Mouse (Mus musculus) limb, embryonic 15.5 days (tissue): ENCODE measurements at regions not wholly inside any gene's neighbourhood (a gene's known extent, or its start where the extent isn't known, plus 50 kb on each side); places are given as distances from the start of the nearest gene placed in this dataset.

Experiments
- ATAC-seq: fragments of 200-750 bp; cut with Nextera tagmentation; 2 replicates; pipeline ENCODE4 v1.8.0; 2017; ENCODE audit warnings: low read depth, moderate TSS enrichment; ENCODE audit not compliant: insufficient number of reproducible peaks, low FRiP score, low TSS enrichment
- H3K27ac ChIP-seq: fragments of 300-500 bp; sonication (generic); 2 replicates; pipeline ENCODE4 v1.5.1; 2015; ENCODE audit warnings: moderate library complexity, mild to moderate bottlenecking, inconsistent platforms
- H3K27me3 ChIP-seq: fragments of 300-500 bp; sonication (generic); 2 replicates; pipeline ENCODE4 v1.6.1; 2015; ENCODE audit warnings: inconsistent platforms
- H3K36me3 ChIP-seq: fragments of 300-500 bp; sonication (generic); 2 replicates; pipeline ENCODE4 v1.6.1; 2015; ENCODE audit warnings: inconsistent platforms
- H3K4me1 ChIP-seq: fragments of 300-500 bp; sonication (generic); 2 replicates; pipeline ENCODE4 v1.6.1; 2015; ENCODE audit warnings: inconsistent platforms
- H3K4me2 ChIP-seq: fragments of 300-500 bp; sonication (generic); 2 replicates; pipeline ENCODE4 v1.6.1; 2015; ENCODE audit warnings: mild to moderate bottlenecking, inconsistent platforms
- H3K4me3 ChIP-seq: fragments of 300-500 bp; sonication (generic); 2 replicates; pipeline ENCODE4 v1.5.1; 2015; ENCODE audit warnings: mild to moderate bottlenecking, inconsistent platforms
- H3K9ac ChIP-seq: fragments of 300-500 bp; sonication (generic); 2 replicates; pipeline ENCODE4 v1.6.1; 2015; ENCODE audit warnings: inconsistent platforms
- H3K9me3 ChIP-seq: fragments of 300-500 bp; sonication (generic); 2 replicates; pipeline ENCODE4 v1.6.1; 2016; ENCODE audit warnings: inconsistent platforms
- WGBS: fragments of 180-500 bp; shearing (Covaris S2); methylation state at CpG from one replicate; pipeline ENCODE4 v1.1.7; 2015; 5-methylcytosine and 5-hydroxymethylcytosine counted together

DNA sequence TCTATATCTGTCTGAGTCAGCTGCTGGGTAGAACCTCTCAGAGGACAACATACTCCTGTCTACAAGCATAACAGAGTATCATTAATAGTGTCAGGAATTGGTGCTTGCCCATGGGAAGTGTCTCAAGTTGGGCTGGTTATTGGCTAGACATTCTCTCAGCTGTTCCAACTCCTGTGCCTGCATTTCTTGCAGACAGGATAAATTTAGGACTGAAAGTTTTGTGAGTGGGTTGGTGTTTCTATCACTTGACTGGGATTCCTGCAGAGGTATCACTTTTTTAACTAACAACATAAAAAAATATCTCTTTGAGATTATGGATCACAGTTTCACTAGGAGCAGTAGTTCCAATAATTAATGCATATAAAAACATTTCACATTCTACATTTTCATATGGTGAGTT is 1454.4 kb downstream of the Efnb2 start:
- Histone ChIP-seq H3K36me3 (no peaks in the 10 kb centered on the region), H3K27ac (no peak overlapping the region), H3K9ac (no peak overlapping the region), H3K4me2 (no peak overlapping the region), H3K4me3 (no peak overlapping the region), H3K27me3 (no peaks in the 10 kb centered on the region), H3K9me3 (no peaks in the 10 kb centered on the region), H3K4me1 (no peaks in the 10 kb centered on the region)
- ATAC-seq, result no peak

DNA sequence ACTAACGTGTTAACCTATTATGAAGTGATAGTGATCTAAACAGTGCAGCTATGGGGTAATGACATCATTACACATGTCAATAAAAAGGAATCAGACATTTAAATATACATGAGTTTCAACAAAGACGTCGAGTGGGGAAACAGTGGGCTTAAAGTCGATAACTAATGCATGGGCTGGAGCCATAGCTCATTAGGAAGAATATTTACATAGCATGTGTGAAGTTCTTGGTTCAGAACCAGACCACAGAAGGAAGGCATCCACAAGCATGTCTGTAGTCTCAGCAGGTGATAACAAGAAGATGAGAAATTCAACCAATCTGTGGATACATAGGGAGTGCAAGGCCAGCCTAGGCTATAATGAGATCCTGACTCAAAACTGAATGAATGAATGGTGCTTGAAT is 1456.0 kb downstream of the Efnb2 start:
- ATAC-seq, result no peak
- Histone ChIP-seq H3K27me3 (no peaks in the 10 kb centered on the region), H3K36me3 (no peaks in the 10 kb centered on the region), H3K4me3 (no peak overlapping the region), H3K27ac (no peak overlapping the region), H3K4me2 (no peak overlapping the region), H3K4me1 (no peaks in the 10 kb centered on the region), H3K9ac (no peak overlapping the region), H3K9me3 (no peaks in the 10 kb centered on the region)
- 77% methylated on average over 4 of the region's 4 CpGs for WGBS

DNA sequence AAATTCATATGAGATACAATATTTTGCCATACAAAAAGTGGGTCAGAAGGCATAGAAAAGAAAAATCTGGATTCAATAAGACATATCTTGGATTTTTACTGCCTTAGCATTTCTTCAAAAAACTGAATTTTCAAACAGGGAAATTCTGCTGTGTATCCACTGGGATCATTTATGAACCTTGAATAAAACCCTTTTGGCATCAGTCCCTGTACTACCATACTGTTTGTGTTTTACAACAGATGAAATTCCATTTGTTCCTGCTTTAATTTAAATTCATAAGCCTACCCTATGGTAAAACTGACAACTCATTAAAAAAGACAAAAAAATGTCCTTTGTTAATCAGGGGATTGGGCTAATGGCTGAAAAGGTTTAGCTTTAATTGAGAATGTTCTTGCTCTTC is 1470.3 kb downstream of the Efnb2 start:
- Histone ChIP-seq H3K36me3 (no peaks in the 10 kb centered on the region), H3K27ac (no peak overlapping the region), H3K9me3 (no peaks in the 10 kb centered on the region), H3K4me3 (no peak overlapping the region), H3K4me1 (no peaks in the 10 kb centered on the region), H3K9ac (no peak overlapping the region), H3K4me2 (no peak overlapping the region), H3K27me3 (no peaks in the 10 kb centered on the region)
- no peak for ATAC-seq

DNA sequence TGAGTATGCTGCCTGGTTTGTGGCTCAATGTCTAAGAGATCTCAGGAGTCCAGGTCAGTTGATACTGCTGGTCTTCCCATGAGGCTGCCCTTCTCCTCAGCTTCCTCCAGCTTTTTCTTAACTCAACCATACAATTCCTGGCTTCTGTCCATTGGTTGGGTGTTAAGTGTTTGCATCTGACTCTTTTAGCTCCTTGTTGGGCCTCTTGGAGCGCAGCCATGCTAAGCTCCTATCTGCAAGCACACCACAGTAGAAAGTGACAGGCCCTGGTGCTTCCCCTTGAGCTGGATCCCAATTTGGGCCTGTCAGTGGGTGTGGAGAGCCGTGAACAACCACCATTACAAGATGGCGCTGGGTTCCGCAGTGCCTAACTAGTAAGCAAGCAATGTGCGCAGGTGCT is 1497.7 kb downstream of the Efnb2 start:
- Histone ChIP-seq H3K27ac (no peak overlapping the region), H3K9ac (no peak overlapping the region), H3K27me3 (no peaks in the 10 kb centered on the region), H3K4me1 (no peaks in the 10 kb centered on the region), H3K9me3 (no peaks in the 10 kb centered on the region), H3K36me3 (no peaks in the 10 kb centered on the region), H3K4me2 (no peak overlapping the region), H3K4me3 (no peak overlapping the region)
- 95% methylated on average over 5 of the region's 5 CpGs for WGBS
- no peak for ATAC-seq

DNA sequence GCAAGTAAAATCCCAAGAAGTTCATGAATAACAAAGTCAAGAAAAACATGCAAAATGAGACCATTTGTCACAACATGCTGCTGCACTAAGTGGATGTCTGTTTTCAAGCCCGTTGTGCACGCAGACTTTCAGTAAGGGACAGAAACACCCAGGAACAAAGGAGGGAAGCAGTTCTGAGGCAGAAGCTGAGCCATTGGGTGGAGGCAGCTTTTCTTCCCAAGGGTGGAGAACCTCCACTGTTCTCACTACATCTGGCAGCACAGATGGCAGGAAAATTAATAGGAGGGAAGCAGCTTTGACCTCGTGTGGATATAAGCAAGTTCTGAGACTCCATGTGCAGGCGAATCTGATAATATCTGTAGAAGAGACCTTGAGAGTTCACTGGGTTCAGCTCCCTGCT is 1529.3 kb downstream of the Efnb2 start:
- Histone ChIP-seq H3K4me1 (no peaks in the 10 kb centered on the region), H3K9me3 (no peaks in the 10 kb centered on the region), H3K36me3 (no peaks in the 10 kb centered on the region), H3K27ac (no peak overlapping the region), H3K9ac (no peak overlapping the region), H3K4me2 (no peak overlapping the region), H3K27me3 (no peaks in the 10 kb centered on the region), H3K4me3 (no peak overlapping the region)
- WGBS, result 41% methylated on average over 4 of the region's 4 CpGs
- no peak for ATAC-seq

DNA sequence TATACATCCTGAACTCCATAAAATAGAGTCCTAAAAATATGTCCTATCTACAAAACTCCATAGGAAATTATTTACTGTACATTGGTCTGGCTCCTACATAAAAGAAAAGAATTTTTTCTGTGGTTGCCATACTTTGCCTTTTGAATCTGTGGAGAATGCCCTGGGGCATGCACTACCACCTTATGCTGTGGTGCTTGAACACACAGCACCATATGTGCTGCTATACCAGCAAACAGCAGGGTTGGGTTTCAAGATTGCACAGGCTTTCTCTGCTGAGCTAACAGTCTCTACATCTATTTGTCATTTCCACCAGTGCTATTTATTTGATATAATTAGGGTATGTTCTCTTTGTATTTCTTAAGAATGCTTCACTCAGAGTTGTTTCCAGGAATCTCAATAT is 1552.2 kb downstream of the Efnb2 start:
- Histone ChIP-seq H3K27ac (no peak overlapping the region), H3K4me2 (no peak overlapping the region), H3K4me1 (no peaks in the 10 kb centered on the region), H3K9me3 (no peaks in the 10 kb centered on the region), H3K27me3 (no peaks in the 10 kb centered on the region), H3K9ac (no peak overlapping the region), H3K36me3 (no peaks in the 10 kb centered on the region), H3K4me3 (no peak overlapping the region)
- ATAC-seq, result no peak

DNA sequence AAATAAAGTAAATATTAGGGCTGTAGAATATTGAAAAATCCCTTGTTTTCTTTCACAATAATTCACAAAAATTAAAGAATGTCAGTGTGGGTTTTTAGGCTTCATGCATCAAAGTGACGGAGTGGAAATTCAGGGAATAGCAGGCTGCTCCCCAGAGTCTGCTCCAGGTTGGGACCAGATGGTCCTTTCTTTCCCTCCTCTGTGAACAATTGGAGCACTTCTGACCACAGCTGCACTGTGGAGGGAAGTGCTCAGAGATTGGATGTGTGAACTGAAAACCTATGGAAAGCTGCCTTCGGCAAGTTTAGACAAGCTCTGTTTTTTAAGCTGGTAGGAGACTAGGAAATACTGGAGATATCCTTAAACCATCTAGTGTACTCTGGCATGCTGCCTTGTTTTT is 1563.5 kb downstream of the Efnb2 start:
- 25% methylated on average over 2 of the region's 2 CpGs for WGBS
- no peak for ATAC-seq
- Histone ChIP-seq H3K4me1 (no peaks in the 10 kb centered on the region), H3K36me3 (no peaks in the 10 kb centered on the region), H3K27me3 (no peaks in the 10 kb centered on the region), H3K4me3 (no peak overlapping the region), H3K9me3 (no peaks in the 10 kb centered on the region), H3K9ac (no peak overlapping the region), H3K27ac (no peak overlapping the region), H3K4me2 (no peak overlapping the region)

DNA sequence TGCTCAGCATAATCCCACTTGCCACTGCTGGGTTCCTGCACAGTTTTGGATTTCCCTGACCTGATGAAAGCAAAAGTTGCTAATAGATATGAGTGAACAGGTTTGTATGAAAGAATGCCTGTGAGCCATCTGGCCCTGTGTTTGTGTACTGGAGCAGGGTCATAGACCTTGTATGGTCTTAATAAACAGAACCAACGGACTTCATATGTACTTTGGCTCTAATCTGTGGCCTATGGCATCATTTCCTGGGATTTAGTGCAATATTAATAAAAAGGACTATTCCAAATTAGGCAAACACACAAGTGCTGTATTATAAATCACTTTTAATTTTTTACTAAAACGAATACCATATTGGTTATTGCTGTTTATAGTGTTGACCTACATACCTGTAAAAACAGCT is 1568.2 kb downstream of the Efnb2 start:
- Histone ChIP-seq H3K4me1 (no peaks in the 10 kb centered on the region), H3K9ac (no peak overlapping the region), H3K27ac (no peak overlapping the region), H3K9me3 (no peaks in the 10 kb centered on the region), H3K27me3 (no peaks in the 10 kb centered on the region), H3K4me3 (no peak overlapping the region), H3K4me2 (no peak overlapping the region), H3K36me3 (no peaks in the 10 kb centered on the region)
- no peak for ATAC-seq
- WGBS, result 30% methylated on average over 2 of the region's 2 CpGs

DNA sequence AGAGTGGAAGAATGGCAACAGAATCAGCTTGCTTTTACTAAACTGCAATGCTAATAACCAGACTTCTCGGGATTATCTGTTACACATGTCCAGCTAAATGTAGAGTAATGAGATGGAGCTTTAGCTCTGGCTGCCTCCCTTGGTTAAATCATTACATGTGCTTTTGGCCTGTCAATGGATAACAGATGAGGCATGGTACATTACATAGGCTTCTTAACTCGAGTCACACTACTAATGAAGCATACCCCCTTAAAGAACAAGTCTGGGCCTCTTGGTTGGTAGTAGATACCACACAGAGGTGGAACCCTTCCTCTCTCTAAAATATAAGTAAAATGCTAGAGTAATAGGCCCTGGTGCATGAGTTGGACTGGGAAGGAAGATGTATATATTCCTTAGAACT is 1572.9 kb downstream of the Efnb2 start:
- Histone ChIP-seq H3K27ac (no peak overlapping the region), H3K36me3 (no peaks in the 10 kb centered on the region), H3K9me3 (no peaks in the 10 kb centered on the region), H3K4me3 (no peak overlapping the region), H3K4me1 (no peaks in the 10 kb centered on the region), H3K27me3 (no peaks in the 10 kb centered on the region), H3K4me2 (no peak overlapping the region), H3K9ac (no peak overlapping the region)
- WGBS, result 36% methylated on average over 2 of the region's 2 CpGs
- ATAC-seq, result no peak

DNA sequence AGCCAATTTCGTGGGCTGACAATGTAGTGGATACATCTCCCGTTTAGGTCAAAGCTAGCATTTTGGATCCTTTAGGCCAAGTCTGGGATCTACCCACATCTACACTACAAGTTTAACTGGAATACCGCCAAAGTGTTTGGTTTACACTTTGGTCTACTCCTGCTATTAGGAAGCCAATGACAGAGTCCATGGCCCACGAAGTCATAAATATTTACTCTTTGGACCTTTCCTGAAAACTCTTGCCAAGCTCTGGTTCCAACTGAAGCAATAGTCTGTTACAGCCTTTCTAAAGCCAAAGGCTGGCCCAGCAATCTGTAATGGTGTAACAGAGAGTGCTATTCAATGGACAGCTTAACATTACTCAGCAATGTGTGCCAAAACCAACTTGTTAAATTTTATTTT is 1600.8 kb downstream of the Efnb2 start:
- Histone ChIP-seq H3K4me2 (no peak overlapping the region), H3K36me3 (no peaks in the 10 kb centered on the region), H3K27me3 (no peaks in the 10 kb centered on the region), H3K9me3 (no peaks in the 10 kb centered on the region), H3K4me3 (no peak overlapping the region), H3K9ac (no peak overlapping the region), H3K27ac (no peak overlapping the region), H3K4me1 (no peaks in the 10 kb centered on the region)
- ATAC-seq, result peak; percentile 76; the same call in 1 of the 2 replicates
- WGBS, result 50% methylated on average over 4 of the region's 4 CpGs

DNA sequence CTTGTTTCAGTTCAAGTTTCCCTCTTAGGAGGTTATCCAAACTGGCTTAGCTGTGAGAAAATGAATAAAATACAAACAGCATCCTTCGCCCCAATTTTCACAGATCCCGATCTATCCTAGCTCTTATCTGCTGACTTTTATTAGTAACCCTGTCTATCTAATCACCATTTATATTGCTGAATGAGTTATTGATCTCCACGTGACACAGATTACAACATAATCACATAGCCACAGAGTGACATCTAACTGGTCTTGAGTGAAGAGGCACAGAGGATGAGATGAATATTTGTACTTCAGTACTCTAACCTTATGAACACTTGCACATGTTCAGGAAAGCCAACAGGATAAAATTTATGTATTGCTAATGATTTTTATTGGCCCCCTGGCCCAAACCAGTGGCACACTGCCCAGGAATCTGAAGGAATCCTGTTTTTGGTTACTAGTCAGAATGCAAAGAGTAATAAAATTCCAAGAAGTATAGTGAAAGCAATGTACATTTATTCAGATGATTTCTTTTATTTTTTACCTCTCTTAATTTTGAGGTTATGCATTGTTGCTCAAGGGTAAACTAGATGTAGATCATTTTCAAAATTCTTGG is 1634.7 kb downstream of the Efnb2 start:
- H3K27me3 ChIP-seq, result no peaks in the 10 kb centered on the region
- H3K36me3 ChIP-seq, result no peaks in the 10 kb centered on the region
- peaks cover 2% of the 10 kb centered on the region; the same call in 1 of the 2 replicates for H3K4me1 ChIP-seq
- 51% methylated on average over 3 of the region's 3 CpGs for WGBS
- H3K9me3 ChIP-seq, result no peaks in the 10 kb centered on the region
- H3K9ac ChIP-seq, result no peak overlapping the region
- no peak for ATAC-seq
- no peak overlapping the region for H3K4me3 ChIP-seq
- no peak overlapping the region for H3K27ac ChIP-seq
- no peak overlapping the region for H3K4me2 ChIP-seq

DNA sequence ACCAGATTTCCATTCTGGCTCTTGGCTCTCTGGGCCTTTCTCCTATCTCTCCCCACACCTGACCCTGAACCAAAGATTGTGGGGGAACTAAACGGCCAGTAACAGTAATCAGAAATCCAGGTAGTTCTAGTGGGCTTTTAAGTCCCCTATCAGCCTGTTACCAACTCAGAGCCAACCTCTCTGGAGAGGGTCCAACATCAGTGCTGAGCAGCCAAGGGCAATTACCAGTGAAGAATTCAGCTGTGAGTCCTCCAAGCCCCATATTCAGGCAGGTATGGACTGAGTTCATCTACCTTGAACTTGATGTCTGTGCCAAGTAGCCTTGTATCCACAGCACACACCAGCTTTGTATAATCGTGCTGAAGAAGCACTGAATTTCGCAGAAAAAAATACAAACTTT is 1636.7 kb downstream of the Efnb2 start:
- 74% methylated on average over 3 of the region's 3 CpGs for WGBS
- H3K27ac ChIP-seq, result no peak overlapping the region
- no peak for ATAC-seq
- no peaks in the 10 kb centered on the region for H3K27me3 ChIP-seq
- no peak overlapping the region for H3K9ac ChIP-seq
- H3K4me3 ChIP-seq, result no peak overlapping the region
- no peaks in the 10 kb centered on the region for H3K36me3 ChIP-seq
- H3K4me2 ChIP-seq, result no peak overlapping the region
- peaks cover 2% of the 10 kb centered on the region; the same call in 1 of the 2 replicates for H3K4me1 ChIP-seq
- no peaks in the 10 kb centered on the region for H3K9me3 ChIP-seq

DNA sequence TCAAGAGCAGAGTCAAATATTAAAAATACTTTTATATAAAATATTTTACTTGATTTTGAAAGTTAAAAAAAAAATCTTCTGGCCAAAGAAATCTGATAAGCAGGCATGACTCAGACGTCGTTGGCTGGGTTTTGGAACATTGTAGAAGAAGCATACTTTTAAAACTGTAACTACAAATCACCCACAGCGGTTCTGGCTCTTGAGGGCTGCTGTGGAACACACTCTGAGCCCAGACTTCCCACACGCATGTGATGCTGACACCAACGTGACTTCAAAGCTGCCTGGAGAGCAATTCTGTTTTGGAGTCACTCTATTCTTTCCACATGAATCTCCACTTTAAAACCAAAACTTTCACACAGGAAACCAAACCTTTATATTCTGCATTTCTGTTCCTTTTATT is 1649.2 kb downstream of the Efnb2 start:
- Histone ChIP-seq H3K36me3 (no peaks in the 10 kb centered on the region), H3K9me3 (no peaks in the 10 kb centered on the region), H3K4me1 (no peaks in the 10 kb centered on the region), H3K27me3 (no peaks in the 10 kb centered on the region), H3K27ac (no peak overlapping the region), H3K9ac (no peak overlapping the region), H3K4me3 (no peak overlapping the region), H3K4me2 (no peak overlapping the region)
- ATAC-seq, result no peak
- 15% methylated on average over 5 of the region's 5 CpGs for WGBS
